Mouse (Mus musculus) T-cell, adult 2 months (primary cell): ENCODE measurements around the gene Cnpy1.

Experiments used
- DNase-seq: peaks from one replicate; pipeline ENCODE4 v3.0.0; 2022; ENCODE audit warnings: low spot score

The Cnpy1 gene

DNA sequence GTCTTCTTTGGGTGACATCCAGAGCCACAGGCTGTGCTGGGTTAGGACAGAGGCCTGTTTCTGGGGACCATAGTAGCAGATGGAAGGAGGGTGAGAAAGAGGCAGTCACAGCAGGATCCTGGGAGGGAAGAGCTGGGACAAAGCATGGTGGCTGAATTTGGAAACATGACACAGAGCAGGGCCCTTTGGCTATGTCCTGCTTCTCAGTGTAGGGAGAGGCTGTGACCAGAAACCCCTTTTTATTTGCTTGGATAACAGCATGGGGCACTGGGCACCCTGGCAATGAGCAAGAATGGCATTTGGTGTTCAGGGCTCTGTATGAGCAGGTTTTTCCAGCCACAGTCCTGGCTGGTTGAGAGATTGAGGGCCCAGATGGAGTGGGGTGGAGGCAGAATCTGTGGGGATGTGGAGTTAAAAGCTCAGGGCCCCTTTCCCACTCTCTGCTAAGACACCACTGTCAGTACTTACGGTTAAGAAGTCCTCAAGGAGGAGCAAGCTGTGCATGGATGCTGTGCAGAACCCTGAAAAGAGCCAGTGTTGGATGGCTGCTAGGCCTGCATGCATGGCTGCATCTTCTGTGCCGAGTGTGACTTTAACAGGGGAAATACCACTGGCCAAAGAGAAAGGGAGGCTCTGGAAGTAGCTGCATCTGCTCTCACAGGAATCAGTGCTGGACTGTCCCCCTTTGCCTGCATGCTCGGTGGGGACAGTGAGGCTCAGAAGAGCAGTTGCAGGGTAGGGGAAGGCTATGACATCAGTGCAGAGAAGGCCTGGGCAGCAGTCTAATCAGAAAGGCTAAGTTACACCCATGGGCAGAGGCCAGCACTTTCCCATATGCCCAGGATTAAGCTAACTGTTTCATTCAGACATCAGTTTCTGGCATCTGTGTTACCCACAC is 54.2 kb downstream of the Cnpy1 start:
- DNase-seq = no peak

DNA sequence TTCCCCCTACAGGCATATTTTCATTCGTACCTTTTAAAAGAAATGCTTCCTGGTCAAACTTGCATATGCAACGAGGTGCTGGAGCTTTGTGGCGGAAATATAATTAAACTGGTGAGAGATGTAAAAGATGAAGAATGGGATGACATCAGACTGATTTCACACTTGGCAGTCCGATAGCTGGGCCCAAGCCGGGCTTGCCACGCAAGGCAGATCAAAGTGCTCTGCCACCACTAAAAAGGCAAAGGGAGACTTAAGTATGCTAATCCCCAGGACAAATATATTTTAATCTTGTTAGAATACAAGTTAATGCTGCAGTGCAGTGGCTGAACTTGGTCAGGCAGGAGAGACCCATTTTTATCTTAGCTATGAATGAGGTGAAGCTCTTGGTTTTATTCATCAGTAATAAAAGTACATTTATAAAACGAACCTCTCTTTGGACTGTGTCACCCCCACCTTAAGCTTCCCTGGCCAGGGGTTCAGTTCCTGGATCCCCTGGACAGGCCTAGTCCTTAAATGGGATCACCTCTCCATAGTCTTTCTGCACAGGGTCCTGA is 66.3 kb downstream of the Cnpy1 start:
- no peak for DNase-seq

DNA sequence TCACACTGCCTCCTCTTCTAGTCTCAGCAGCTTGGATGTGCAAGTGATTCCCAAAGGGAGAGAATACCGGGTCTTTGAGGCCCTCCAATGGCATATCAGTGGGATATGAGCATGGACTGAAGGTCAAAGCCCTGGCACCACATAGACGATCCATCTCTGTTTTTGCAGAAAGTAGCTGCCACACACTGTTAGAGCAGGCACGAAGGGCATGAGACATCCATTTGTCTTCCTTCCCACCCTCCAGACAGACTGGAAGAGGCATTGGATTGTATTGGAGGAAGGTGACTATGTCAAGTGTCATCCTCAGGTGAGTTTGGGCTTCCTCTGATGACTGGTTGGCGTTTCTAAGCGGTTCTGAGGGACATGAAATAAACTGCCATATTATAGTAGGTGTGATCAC is 67.3 kb downstream of the Cnpy1 start:
- no peak for DNase-seq

DNA sequence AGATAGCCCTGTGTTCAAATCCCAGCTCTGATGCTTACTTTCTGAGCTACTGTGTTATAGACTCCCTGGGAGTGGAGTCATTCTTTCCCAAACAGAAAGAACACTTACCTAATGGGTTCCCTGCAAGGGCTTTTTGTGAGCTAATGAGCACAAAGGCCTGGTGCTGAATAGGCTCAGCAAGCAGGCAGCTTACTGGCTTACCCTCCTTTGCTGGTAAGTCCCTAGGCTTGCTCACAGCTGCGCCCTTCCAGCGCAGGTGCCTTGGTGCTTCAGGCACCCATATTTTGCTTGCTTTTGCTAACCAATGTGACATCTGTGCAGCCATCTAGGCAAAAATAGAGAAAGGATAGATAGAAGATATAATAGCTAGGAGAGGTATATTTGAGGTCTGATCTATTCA is 69.0 kb downstream of the Cnpy1 start:
- DNase-seq = no peak

DNA sequence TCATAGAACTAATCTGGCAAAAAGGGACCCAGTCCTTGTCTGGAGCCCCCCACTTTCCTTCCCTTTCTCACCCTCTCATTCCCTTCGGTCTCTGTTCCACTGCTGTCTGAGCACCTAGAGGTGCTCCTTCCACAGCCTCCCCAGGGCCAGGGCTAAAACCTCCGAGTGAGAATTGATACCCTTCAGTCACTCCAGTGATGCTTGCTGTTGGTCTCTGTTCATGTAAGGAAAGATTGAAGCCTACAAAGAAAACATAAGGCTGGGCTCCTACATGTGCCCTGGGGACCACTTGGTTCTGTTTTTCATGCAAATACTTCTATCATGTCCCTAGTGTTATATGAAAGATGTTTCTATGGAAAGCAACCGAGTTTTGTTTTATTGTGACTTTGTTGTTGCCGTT is 69.6 kb downstream of the Cnpy1 start:
- no peak for DNase-seq

DNA sequence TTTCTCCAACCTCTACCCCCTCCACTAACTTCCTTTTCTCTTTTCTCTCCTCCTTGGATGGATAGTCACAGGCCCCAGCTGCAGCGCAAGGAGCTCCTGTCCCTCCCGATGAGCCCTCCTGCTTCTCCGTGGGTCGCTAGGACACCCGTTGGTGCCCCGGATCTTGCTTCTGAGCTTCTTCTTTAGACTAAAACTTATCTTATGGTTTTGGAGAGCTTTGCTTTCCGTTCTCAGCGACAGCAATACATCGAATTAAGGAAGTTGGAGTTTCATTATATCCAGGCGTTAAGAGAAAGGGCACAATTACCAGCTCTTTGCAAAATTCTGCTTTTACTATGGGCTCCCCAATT is 70.1 kb downstream of the Cnpy1 start:
- no peak for DNase-seq

DNA sequence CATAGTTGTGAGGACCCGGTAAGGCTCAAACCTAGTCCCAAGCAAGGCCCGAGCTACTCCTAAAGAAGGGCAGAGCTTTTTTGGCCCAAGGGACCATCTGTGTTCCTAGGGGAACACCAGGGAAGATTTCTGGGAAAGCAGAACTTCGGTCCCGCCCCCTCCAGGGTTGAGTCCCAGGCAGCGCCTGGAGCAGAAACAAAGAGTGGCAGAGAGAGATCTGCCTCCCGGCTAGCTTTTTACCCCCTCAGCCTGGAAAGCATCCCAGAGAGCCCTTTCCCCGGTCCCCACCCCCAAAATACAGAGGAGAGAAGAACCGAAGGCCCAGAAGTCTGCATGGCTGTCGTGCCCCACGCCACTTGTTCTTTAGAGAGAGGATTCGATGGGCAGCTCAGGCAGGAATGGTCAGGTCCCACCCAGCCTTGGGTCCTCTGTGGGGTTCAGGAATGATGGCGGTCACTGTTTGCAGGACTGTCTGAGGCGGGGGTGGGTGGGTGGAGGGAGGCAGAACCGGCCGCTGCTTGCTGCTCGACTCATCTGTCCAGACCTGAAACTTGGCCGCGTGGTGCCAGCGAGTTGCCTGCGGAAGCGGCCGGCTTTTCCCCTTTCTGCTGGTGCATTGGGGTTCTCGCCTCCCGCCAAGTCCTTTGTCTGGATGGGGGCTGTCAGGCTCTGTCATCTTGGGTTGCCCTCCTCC is 70.6 kb downstream of the Cnpy1 start:
- DNase-seq = no peak

DNA sequence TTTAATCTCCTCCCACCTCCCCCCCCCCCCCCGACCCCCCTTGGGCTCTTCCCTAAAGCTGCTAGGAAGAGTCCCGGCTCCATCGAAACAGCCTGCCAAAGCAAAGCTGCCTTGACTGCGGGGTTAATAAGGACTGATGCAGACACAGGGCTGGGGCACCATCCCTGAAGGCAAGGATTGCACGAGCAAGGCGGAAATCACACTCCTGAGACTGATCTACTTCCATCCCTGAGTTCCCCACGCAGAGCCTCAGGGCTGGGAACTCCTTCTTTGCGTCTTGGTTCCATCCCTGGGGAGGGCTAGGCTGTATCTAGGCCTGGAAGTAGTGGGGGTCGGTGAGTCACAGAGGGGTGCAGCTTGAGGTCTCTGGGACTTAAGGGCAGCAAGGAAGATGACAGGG is 71.5 kb downstream of the Cnpy1 start:
- no peak for DNase-seq

DNA sequence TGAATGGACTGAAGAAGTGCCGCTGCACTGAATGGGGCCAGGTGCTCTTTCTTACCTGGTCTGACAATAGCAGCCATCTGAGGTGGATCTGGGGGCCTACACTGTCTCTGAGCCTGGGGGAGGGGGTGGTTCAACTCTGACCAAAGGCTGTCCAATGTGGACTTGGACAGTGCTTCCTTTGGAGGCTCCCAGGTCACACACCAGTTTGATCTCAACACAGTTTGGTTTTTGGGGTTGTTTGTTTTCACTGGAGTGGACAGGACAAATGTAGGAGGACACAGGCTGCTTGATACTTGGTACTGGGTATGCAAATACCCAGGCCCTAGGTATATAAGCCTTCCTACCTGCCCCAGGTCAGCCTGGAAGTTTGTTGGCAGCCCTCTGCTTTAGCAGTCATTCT is 71.9 kb downstream of the Cnpy1 start:
- no peak for DNase-seq

DNA sequence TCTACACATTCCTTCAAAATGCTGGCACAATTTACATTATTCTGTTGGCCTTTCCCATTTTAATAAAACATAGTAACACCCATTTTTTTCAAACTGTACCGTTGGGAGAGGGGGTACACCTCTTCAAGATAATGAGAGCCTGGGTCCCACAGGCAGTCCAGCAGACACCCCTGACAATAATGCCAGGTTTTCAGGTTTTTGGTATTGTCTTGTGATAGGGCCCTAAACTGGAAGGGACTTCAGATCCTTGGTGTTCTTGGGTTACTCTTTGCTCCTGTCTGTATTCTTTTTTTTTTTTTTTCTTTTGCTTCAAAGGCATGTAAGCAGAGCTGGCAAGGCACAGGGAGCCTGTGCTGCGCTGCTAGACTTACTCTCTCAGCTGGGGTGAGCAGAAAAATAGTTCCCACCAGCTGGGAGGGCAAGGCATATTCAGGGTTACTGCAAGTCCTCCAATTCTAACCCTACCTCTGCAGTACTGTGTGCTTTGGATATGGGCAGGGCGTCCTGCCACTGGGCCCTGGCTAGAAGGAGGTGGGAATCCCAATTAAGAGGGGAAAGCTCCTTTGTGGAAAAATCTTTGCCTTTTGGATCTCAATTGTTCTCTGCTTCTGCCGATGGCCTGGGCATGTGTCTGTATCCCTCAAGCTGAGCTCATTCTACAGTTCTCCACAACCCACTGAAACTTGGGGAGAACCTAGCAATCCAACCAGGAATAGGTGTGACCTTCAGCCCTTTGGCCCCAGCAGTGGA is 72.5 kb downstream of the Cnpy1 start:
- DNase-seq = no peak

DNA sequence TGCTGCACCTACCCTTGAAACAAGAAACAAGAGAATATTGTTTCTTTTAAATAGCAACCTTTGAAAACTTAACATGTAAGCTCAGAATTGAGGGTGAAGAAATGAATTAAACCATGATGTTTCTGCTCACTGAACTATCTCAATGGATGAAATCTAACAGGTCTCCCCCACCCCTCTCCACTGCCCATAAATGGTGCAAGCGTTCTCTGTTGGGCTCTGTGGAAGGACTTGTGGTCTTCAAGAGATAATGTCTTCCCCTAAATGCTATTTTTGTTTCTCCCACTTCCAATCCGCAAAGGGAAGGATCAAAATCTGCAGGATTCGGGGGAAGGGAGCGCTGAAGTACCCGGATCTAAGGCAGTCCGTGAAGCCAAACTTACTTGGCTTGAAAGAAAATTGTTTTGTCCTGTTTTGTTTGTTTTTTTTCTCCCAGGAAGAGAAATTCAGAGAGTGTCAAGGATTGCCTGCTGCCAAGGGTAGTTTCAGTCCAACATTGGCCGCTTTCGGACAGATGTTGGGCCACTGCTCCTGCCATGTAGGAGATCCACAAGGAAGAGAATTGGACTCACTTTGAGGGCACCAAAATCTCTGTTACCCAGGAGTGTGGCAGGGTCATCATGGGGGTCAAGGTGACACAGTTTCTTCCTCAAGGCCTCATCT is 73.2 kb downstream of the Cnpy1 start:
- DNase-seq = no peak

DNA sequence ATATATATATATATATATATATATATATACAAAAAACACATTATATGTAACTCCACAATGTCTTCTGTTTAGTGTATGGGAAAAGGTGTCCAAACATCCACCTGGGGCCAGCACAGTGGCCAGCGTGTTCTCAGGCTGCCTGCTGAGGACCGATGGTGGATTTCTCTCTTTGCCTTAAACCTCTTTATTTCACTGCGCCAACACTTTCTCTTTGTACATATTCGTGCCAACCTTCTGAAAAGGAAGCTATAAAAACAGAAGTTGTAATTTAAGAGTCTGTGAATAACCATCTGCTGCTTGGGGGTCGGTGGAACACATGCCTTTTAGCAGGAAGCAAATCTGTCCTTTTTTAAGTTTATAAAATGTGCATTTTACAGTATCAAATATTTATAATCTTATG is 73.9 kb downstream of the Cnpy1 start:
- no peak for DNase-seq

DNA sequence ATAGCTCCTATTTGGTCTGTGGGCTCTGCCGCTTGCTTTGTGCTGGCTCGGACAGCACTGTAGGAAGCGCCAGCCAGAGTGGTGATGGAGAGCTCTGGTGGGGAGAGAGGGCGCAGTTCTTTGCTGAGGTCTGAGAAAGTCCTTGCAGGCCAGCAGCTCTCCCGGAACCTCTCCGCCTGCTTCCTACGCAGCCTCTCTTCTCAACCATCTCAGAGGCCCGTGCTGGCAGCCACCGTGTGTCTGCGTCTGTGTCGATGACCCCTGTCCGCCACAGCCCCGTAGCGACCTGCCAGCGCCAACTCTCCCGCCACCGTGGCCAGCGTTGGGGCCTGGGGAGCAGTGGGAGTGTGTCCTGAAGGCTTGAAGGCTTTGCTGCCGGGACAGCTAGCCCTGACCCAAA is 74.7 kb downstream of the Cnpy1 start:
- DNase-seq = no peak

DNA sequence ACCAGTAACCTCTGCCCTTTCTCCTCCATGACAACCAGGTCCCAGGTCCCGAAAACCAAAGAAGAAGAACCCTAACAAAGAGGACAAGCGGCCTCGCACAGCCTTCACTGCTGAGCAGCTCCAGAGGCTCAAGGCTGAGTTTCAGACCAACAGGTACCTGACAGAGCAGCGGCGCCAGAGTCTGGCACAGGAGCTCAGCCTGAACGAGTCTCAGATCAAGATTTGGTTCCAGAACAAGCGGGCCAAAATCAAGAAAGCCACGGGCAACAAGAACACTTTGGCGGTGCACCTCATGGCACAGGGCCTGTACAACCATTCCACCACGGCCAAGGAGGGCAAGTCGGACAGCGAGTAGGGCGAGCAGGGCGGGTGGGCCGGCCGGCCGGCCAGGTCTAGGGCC is 75.5 kb downstream of the Cnpy1 start:
- DNase-seq = no peak

DNA sequence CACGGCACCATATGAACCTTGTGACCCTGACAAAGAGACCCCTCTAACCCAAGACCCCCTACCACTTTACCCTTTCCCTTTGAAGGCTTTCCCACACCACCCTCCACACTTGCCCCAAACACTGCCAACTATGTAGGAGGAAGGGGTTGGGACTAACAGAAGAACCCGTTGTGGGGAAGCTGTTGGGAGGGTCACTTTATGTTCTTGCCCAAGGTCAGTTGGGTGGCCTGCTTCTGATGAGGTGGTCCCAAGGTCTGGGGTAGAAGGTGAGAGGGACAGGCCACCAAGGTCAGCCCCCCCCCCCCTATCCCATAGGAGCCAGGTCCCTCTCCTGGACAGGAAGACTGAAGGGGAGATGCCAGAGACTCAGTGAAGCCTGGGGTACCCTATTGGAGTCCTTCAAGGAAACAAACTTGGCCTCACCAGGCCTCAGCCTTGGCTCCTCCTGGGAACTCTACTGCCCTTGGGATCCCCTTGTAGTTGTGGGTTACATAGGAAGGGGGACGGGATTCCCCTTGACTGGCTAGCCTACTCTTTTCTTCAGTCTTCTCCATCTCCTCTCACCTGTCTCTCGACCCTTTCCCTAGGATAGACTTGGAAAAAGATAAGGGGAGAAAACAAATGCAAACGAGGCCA is 76.3 kb downstream of the Cnpy1 start:
- DNase-seq = no peak

DNA sequence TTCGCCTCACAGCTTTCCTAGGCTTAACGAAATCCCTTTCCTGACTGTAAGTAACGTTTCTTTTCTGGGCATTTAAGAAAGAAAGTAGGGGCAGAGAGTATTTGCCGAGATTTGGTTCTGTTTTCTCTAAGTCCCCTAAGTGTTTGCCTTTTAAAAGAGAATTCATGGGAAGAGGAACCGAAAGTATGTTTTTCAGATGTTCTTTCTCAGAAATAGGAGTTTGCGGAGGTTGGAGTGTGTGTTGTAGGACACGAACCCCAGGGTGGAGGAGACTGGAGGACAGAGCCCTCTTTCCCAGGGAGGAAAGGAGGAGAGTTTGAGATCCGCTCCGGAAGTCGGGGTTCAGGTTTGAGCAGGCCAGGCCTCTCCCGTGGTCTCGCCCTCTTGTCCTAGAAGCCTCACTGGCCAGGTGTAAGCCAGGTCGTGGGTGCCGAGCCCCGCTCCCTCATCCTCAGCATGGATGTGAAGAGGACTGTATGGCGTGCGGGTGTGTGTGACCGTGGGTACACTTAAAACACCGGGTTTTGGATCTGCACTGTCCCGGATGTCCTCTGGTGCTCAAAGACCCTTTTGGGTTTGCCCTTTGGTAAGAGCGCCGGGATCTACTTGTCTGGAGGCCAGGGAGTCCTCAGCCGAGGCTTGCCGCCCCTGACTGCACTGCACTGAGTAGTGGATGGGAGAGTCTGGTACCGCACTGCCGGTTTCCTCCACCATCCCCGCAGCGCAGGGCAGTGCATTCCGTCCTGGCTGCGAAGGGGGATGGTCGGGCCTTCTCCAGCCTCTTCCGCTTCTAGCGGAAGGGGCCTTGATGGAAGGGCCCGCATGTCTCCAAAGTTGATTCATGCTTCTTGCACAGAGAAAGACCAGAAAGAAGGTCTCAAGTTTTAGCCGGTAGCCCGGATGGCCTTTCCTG is 77.1 kb downstream of the Cnpy1 start:
- DNase-seq = no peak

DNA sequence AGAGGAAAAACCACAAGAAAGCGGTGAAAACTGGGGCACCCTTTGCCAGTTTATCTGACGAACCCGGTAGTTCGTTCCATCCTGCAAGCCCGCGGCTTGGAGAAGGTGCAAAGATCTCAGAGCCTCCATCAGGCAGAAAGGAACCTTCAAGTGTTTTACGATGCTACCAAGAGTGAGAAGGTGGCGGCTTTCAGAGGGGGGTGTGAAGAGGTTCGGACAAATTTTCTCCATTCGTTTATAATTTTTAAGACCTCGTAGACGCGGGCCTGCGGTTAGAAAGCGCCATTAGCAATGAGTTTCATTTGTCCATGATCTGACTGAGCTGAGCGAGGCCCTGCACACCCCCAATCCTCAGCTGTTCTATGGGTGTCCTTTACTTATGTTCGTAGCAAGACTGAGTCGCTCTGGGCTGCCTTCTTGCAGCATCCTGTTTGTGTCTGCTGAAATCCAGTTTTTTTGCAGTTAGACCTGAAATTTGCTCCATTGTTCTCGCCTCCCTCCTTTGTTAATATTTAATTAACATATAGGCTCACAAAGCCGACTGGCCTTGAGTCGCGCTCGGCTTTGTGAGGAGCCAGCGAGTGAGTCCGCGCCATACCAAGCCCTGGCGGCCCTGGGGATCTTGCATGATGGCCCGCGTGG is 77.9 kb downstream of the Cnpy1 start:
- no peak for DNase-seq

DNA sequence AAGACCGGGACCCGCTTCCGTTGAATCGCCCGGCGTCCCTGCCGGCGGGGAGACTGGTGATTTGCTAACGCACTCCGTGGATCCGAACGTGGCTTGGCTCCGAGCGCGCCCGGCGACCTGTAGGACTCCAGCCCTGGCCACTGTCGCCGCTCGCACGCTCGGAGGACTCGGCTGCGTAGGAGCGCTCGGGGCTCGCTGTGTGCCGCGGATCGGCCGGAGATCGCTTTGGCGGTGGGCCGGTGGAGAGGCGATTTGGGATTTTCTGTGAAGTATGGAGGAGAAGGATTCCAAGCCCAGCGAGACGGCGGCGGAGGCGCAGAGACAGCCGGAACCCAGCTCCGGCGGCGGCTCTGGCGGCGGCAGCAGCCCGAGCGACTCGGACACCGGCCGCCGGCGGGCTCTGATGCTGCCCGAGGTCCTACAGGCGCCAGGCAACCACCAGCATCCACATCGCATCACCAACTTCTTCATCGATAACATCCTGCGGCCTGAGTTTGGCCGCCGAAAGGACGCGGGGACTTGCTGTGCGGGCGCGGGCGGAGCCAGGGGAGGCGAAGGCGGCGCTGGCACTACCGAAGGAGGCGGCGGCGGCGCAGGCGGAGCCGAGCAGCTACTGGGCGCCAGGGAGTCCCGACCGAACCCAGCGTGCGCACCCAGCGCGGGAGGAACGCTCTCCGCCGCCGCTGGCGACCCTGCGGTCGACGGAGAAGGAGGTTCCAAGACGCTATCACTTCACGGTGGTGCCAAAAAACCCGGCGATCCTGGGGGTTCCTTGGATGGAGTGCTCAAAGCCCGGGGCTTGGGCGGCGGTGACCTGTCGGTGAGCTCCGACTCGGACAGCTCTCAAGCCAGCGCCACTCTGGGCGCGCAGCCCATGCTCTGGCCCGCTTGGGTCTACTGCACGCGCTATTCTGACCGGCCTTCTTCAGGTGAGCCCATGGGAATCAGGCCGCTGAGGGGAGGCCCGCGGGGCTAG is 79.1 kb downstream of the Cnpy1 start:
- DNase-seq = peak; percentile 5
